Mouse (Mus musculus) liver, embryonic 14.5 days (tissue): ENCODE measurements around the gene Zfp945.

Source experiments
- CTCF ChIP-seq: IDR thresholded peaks from 2 replicates; pipeline ENCODE4 v1.5.1; 2016; ENCODE audit warnings: antibody characterized with exemption, low read depth, control low read depth
- EP300 ChIP-seq: IDR thresholded peaks from 2 replicates; pipeline ENCODE4 v1.6.1; 2016; ENCODE audit warnings: antibody characterized with exemption, low read depth

DNA sequence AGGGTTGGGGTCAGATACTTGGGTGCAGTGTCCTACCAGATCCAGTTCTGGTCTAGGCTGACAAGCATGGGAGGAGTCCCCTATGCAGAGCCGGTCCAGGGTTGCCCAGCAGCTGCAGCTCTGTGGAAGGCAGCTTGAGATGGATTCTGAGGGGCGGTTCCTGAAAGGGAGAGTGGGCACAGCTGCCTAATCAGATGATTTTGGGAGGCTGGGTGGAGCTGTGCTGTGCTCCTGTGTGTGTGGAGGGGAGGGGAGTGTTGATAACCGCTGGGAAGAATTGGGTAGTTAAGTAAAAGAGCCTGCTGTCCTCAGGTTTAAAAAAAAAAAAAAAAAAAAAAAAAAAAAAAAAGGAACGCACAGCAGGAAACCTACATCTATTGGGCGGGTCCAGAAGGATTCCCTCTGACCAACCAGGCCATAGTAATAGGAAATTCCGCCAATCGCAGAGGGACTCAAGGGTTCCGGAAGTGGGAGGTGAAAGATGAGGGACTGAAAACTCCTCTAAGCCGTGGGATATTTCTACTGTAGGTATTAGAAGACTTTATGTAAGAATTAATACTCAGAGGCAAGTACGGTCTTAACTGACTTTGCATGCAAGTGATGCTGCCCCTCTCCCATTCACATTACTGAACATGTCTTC lies 17.2 kb upstream of the Zfp945 start:
- no peak for TF ChIP-seq CTCF
- no peak for TF ChIP-seq EP300
